Mouse (Mus musculus): ENCODE data around the gene Zfp385c.
A peak's percentile ranks its signal among the peaks of the same experiment; 100 is the strongest.
"Not testable (repeated sequence)": the region's sequence is repeated elsewhere in the genome, so short reads cannot be mapped to it uniquely, and the experiment has no call there.

Zfp385c gene

GRCm38 (mm10) chr11:100628056-100628455 lies 64.2 kb downstream of the Zfp385c start:
- DNase-seq (ENCODE audit: low read depth in 2 of 2, low spot score in 2 of 2), result no peak

GRCm38 (mm10) chr11:100626701-100627195 lies 65.5 kb downstream of the Zfp385c start:
- DNase-seq (ENCODE audit: low read depth in 2 of 2, low spot score in 2 of 2), result peak; percentile 59 to 78

GRCm38 (mm10) chr11:100625754-100626700 lies 66.2 kb downstream of the Zfp385c start:
- DNase-seq (ENCODE audit: low read depth in 2 of 2, low spot score in 2 of 2), result no peak

DNA sequence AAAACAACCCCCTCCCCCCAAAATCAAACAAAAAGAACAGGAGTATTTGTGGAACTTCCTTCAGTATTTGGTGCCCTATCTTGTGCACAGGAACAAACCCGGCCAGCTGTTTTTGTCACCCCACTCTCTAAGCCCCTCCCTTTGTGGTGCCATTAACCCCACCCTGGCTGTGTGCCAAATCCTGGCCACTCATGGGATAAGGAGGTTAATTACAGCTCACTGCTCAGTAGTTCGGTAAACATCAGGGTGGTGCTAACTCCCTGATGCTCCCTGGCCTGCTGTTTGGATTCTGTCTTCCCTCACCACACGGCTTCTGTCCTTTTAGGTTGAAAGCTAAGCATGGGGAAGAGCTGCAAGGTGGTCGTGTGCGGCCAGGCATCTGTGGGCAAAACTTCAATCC lies 68.4 kb downstream of the Zfp385c start:
- DNase-seq (ENCODE audit: low read depth in 2 of 2, low spot score in 2 of 2), result no peak

DNA sequence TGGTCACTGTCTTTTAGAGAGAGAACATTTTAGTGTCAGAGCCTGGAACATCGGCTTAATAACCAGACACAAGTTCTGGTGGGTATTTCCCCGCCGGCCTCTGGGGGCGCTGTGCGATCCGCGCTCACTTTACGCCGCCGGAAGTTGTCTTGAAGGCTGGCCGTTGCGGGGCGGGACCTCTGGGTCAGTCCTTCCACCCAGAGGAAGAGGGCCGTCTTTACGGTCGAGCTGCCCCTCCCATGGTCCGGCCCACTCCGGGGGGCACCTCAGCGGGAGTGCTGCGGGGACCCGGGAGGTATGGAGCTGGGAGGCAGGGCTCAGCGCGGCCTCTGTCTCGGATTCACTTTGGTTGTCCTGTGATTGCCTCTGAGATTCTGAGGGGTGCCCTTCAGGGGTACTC lies 69.5 kb downstream of the Zfp385c start:
- peak; percentile 94 to 95 for DNase-seq (ENCODE audit: low read depth in 2 of 2, low spot score in 2 of 2)

DNA sequence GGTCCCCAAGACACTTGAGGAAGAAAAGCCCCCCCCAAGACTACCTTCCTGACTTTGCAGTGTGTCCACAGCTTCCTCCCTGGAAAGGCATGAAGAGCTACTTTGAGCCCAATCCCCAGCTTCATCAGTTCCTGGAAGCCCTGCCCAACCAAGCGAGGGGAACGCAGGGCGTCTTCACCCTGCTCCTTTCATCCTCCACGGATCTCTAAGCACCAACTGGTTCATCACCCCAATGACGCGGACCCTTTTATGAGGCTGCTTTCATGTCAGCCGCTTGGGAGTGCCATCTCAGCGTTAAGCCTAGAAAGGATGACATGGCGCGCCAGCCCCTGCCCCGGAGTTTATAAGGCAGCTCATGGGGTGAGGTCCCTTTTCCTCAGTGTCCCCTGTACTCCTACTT lies 72.3 kb downstream of the Zfp385c start, which contains the start of gene Dnajc7:
Gene Dnajc7, minus strand, starts transcription at position 187 of the 400 bp plus-strand sequence.
- peak; percentile 70 to 74 for DNase-seq (ENCODE audit: low read depth in 2 of 2, low spot score in 2 of 2)

DNA sequence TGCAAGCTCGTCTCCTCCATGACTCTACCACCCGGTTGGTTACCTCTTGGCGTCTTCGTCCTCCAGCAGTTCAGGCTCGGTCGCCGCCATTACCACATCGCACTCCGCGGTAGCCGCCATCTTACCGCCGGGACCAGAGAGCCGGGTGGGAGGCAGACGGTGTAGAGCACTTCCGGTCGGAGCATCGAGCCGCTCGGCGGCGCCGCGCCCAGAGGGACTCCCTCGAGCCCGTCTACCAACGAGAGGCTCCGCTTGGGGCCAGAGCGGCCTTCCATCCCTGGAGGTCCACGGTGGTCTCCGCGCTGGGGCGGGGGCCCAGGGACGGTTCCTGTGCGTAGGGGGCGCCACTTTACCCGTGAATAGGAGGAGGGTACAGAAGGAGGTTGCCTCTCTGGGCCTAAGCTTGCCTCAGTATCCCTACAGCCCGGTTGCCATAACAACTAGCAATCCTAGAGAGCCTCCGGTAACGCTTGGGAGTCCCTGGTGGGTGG lies 72.7 kb downstream of the Zfp385c start:
- DNase-seq (ENCODE audit: low read depth in 2 of 2, low spot score in 2 of 2), result peak; percentile 89 to 90

DNA sequence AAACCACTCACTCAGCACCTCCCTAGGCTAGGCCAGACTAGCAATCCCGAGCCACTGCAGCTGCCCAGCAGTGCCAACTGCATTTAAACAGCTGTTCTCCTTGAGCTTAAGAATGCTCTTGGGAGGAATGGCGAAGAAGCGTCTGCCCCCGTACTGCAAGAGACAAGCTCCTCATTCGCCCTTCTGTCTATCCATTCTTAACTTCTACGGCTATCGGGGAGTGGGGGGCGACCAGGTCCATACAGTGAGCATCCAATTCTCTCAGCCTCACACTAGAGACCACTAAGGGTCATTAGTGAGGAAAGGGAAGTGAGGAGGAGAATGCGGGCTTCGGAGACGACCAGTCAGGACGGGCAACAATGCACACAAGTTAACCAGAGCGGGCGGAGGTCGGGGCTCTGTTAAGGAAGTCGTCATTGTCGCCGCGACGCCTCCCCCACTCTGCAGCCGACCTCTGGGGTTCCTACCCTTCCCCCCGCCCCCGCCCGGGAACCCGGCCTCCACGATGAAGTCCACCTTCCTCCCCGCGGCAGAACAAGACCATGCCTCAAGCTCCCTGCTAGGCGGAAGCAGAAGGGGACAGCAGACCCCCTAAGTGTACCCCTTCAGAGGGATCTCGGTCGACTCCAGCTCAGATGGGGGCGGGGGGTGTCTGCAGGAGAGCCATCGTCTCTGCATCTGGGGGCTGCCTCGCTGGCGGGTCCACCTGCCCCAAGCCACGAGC lies 73.3 kb downstream of the Zfp385c start, which contains the start of gene Nkiras2:
Gene Nkiras2, plus strand, starts transcription at position 484 of the 724 bp plus-strand sequence.
- peak; percentile 45 to 65 for DNase-seq (ENCODE audit: low read depth in 2 of 2, low spot score in 2 of 2)

GRCm38 (mm10) chr11:100617480-100617879 lies 74.8 kb downstream of the Zfp385c start:
- no peak for DNase-seq (ENCODE audit: low read depth in 2 of 2, low spot score in 2 of 2)

- DNase-seq (ENCODE audit: low read depth in 2 of 2, low spot score in 2 of 2), result not testable (repeated sequence)
Measured at GRCm38 (mm10) chr11:100616836-100617235, 75.4 kb downstream of the Zfp385c start.

GRCm38 (mm10) chr11:100616332-100616731 lies 75.9 kb downstream of the Zfp385c start:
- DNase-seq (ENCODE audit: low read depth in 2 of 2, low spot score in 2 of 2), result no peak

- DNase-seq (ENCODE audit: low read depth in 2 of 2, low spot score in 2 of 2), result no peak
Measured at GRCm38 (mm10) chr11:100613241-100613640, 79.0 kb downstream of the Zfp385c start.

- no peak for DNase-seq (ENCODE audit: low read depth in 2 of 2, low spot score in 2 of 2)
Measured at GRCm38 (mm10) chr11:100611627-100612026, 80.6 kb downstream of the Zfp385c start.

DNA sequence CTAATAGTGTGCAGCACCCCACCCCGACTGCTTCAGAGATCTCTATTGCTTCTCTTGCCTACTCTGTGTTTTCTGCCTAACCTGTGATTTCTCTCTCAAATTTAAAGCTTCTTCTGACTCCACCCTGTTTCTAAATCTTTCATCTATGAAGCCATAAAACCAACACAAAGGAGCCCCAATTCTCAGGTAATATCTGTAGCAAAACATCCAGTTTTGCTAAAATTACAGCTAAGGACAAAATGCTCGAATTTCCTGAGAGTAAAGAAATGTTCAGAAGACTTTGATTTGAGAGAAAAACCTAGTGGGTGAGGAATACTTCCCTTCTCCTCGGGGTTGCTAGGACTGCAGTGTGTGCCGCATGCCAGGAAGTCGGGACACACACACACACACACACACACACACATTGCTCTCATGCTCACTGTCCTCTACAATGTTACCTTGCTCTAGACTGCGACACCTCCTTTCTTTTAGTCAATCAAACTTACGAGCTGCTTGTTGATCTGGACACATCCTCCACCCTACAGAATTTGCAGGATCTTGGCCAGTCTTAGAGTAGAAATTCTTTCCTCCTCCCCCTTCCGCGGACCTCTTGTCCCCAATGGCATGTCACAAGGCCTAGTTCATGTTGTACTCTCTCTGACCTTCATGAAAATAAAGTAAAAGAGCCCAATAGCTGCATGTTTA lies 82.1 kb downstream of the Zfp385c start:
- peak; percentile 28 to 32 for DNase-seq (ENCODE audit: low read depth in 2 of 2, low spot score in 2 of 2)

DNA sequence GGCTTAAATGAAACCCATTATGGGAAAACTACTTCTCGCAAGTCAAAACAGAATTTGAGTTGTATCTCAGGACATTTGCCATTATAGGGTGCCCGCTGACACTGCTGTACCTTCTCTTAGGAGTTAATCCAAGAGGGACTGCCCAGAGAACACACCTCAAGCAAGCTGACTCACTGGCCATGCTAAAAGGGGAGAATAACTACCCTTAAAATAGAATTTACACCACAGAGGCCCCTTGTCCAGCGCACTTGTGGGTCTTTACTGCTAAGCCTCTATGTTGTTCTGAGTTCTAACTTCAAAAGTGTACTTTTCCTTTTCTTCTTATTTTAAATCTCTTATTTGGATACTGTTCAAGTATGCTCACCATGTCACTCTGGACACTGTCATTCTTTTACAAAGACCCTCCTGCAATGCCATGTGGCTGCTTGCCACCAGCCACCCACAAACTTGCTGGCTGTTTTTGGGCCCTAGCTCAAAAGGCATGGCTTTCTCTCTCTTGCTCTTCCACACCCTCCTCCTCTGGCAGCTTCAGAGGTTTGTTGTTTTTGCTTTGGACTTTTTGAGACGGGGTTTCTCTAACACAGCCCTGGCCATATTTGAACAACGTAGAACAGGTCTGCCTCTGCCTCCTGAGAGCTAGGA lies 82.8 kb downstream of the Zfp385c start:
- DNase-seq (ENCODE audit: low read depth in 2 of 2, low spot score in 2 of 2), result peak in 1 of 2 experiments; percentile 29

DNA sequence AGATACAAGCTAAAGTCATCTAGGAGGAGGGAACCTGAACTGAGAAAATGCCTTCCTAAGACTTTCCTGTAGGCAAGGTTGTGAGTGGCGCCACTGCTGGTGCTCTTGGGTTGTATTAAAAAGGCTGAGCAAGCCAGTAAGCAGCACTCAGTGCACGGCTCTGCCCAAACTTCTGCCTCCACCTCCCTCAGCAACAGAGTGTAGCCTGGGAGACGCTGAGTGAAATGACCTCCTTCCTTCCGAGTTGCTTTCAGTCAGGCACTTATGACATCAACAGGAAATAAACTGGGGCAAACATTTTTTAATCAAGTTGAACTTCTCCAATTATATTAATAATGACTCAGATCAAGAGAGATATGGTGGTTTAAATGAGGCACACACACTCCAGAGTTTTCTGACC lies 83.5 kb downstream of the Zfp385c start:
- no peak for DNase-seq (ENCODE audit: low read depth in 2 of 2, low spot score in 2 of 2)

- no peak for DNase-seq (ENCODE audit: low read depth in 2 of 2, low spot score in 2 of 2)
Measured at GRCm38 (mm10) chr11:100607121-100607520, 85.1 kb downstream of the Zfp385c start.

- DNase-seq (ENCODE audit: low read depth in 2 of 2, low spot score in 2 of 2), result no peak
Measured at GRCm38 (mm10) chr11:100605451-100605850, 86.8 kb downstream of the Zfp385c start.

- no peak for DNase-seq (ENCODE audit: low read depth in 2 of 2, low spot score in 2 of 2)
Measured at GRCm38 (mm10) chr11:100604321-100605005, 87.8 kb downstream of the Zfp385c start.

- DNase-seq (ENCODE audit: low read depth in 2 of 2, low spot score in 2 of 2), result no peak
Measured at GRCm38 (mm10) chr11:100603813-100604212, 88.4 kb downstream of the Zfp385c start.

All from CD8-positive naive resting alpha-beta T cell, adult 2 months (primary cell).